Mouse (Mus musculus) erythroblast, embryonic 14.5 days (primary cell): ENCODE results near the gene Rnf13. TPM values are rescaled to one million over a fixed set of nuclear protein-coding genes. Genes with fewer than 3 reads are reported as not detected.
A peak's percentile ranks its signal among the peaks of the same experiment; 100 is the strongest.

Source experiments
- H3K27me3 ChIP-seq: 2 replicates; pipeline ENCODE4 v1.6.1; 2012; ENCODE audit warnings: inconsistent platforms; ENCODE audit not compliant: control insufficient read depth
- H3K36me3 ChIP-seq: 2 replicates; pipeline ENCODE4 v1.6.1; 2012; ENCODE audit warnings: mild to moderate bottlenecking, inconsistent platforms; ENCODE audit not compliant: control insufficient read depth
- H3K4me1 ChIP-seq: 2 replicates; pipeline ENCODE4 v1.6.1; 2012; ENCODE audit warnings: inconsistent platforms; ENCODE audit not compliant: control insufficient read depth
- H3K4me3 ChIP-seq: replicated peaks from 2 replicates; pipeline ENCODE3; 2012; ENCODE audit warnings: moderate library complexity, mild to moderate bottlenecking, inconsistent platforms
- H3K9me3 ChIP-seq: 2 replicates; pipeline ENCODE4 v1.6.1; 2012; ENCODE audit warnings: low read length, inconsistent platforms, mixed read lengths; ENCODE audit not compliant: control insufficient read depth
- GATA1 ChIP-seq: IDR thresholded peaks from 2 replicates; pipeline ENCODE4 v1.6.1; 2012; ENCODE audit warnings: low read length, inconsistent platforms, mixed read lengths
- TAL1 ChIP-seq: IDR thresholded peaks from 3 replicates; pipeline ENCODE4 v1.6.1; 2012; ENCODE audit warnings: low read length, inconsistent platforms, mixed read lengths
- polyA plus RNA-seq: library from polyadenylated mRNA; stranded (reverse); fragments of >175 nt; gene quantifications from 2 replicates; pipeline ENCODE4 v1.2.3, GENCODE M21; 2012

Rnf13 gene
- 0.01 TPM in 1 of 2 replicates, not detected in the other for polyA plus RNA-seq

- no peak for TF ChIP-seq TAL1
- TF ChIP-seq GATA1, result no peak
- peaks cover 21% of the 10 kb centered on the region for H3K4me1 ChIP-seq
- no peaks in the 10 kb centered on the region for H3K9me3 ChIP-seq
- peak within 1 kb of the TSS; percentile 91 for H3K4me3 ChIP-seq
- H3K27me3 ChIP-seq, result no peaks in the 10 kb centered on the region
- no peaks in the 10 kb centered on the region for H3K36me3 ChIP-seq
Measured at GRCm38 (mm10) chr3:57735511-57736370, at the start of gene Rnf13. Gene Rnf13 (plus strand): TSS chr3:57736062.

GRCm38 (mm10) chr3:57691772-57692171 lies 44.1 kb upstream of the Rnf13 start:
- H3K27me3 ChIP-seq, result no peaks in the 10 kb centered on the region
- no peak for TF ChIP-seq TAL1
- no peak for TF ChIP-seq GATA1
- H3K9me3 ChIP-seq, result no peaks in the 10 kb centered on the region
- no peaks in the 10 kb centered on the region for H3K4me1 ChIP-seq
- H3K36me3 ChIP-seq, result no peaks in the 10 kb centered on the region
- no peak overlapping the region for H3K4me3 ChIP-seq

- no peaks in the 10 kb centered on the region for H3K9me3 ChIP-seq
- H3K4me3 ChIP-seq, result no peak within 1 kb of the TSS
- H3K36me3 ChIP-seq, result no peaks in the 10 kb centered on the region
- H3K4me1 ChIP-seq, result no peaks in the 10 kb centered on the region
- H3K27me3 ChIP-seq, result no peaks in the 10 kb centered on the region
- TF ChIP-seq GATA1, result no peak
- no peak for TF ChIP-seq TAL1
Measured at GRCm38 (mm10) chr3:57692719-57693118, 43.1 kb upstream of the Rnf13 start, which contains the start of gene Ankub1. Gene Ankub1 (minus strand): TSS chr3:57692799.

GRCm38 (mm10) chr3:57696249-57696648 lies 39.6 kb upstream of the Rnf13 start:
- Histone ChIP-seq H3K36me3 (no peaks in the 10 kb centered on the region), H3K4me1 (no peaks in the 10 kb centered on the region), H3K9me3 (no peaks in the 10 kb centered on the region), H3K4me3 (no peak overlapping the region), H3K27me3 (no peaks in the 10 kb centered on the region)
- TF ChIP-seq TAL1 (no peak), GATA1 (no peak)

GRCm38 (mm10) chr3:57696779-57697178 lies 39.1 kb upstream of the Rnf13 start:
- TF ChIP-seq TAL1 (no peak), GATA1 (no peak)
- Histone ChIP-seq H3K9me3 (no peaks in the 10 kb centered on the region), H3K36me3 (no peaks in the 10 kb centered on the region), H3K4me3 (no peak overlapping the region), H3K27me3 (no peaks in the 10 kb centered on the region), H3K4me1 (no peaks in the 10 kb centered on the region)

- no peaks in the 10 kb centered on the region for H3K36me3 ChIP-seq
- no peaks in the 10 kb centered on the region for H3K9me3 ChIP-seq
- H3K27me3 ChIP-seq, result no peaks in the 10 kb centered on the region
- no peak overlapping the region for H3K4me3 ChIP-seq
- TF ChIP-seq TAL1 (no peak), GATA1 (no peak)
- no peaks in the 10 kb centered on the region for H3K4me1 ChIP-seq
Measured at GRCm38 (mm10) chr3:57714151-57714550, 21.7 kb upstream of the Rnf13 start.

GRCm38 (mm10) chr3:57732206-57732915 lies 3.5 kb upstream of the Rnf13 start:
- no peaks in the 10 kb centered on the region for H3K36me3 ChIP-seq
- TF ChIP-seq GATA1, result no peak
- no peak for TF ChIP-seq TAL1
- H3K9me3 ChIP-seq, result no peaks in the 10 kb centered on the region
- H3K27me3 ChIP-seq, result no peaks in the 10 kb centered on the region
- no peak overlapping the region for H3K4me3 ChIP-seq
- peaks cover 18% of the 10 kb centered on the region for H3K4me1 ChIP-seq

GRCm38 (mm10) chr3:57736419-57737095 lies 695 bp downstream of the Rnf13 start:
- Histone ChIP-seq H3K27me3 (no peaks in the 10 kb centered on the region), H3K4me1 (peaks cover 21% of the 10 kb centered on the region), H3K36me3 (no peaks in the 10 kb centered on the region), H3K4me3 (peak overlapping the region; percentile 91), H3K9me3 (no peaks in the 10 kb centered on the region)
- TF ChIP-seq GATA1, result no peak
- no peak for TF ChIP-seq TAL1

- H3K9me3 ChIP-seq, result no peaks in the 10 kb centered on the region
- peaks cover 21% of the 10 kb centered on the region for H3K4me1 ChIP-seq
- TF ChIP-seq GATA1 (no peak), TAL1 (no peak)
- H3K36me3 ChIP-seq, result no peaks in the 10 kb centered on the region
- H3K27me3 ChIP-seq, result no peaks in the 10 kb centered on the region
- H3K4me3 ChIP-seq, result no peak overlapping the region
Measured at GRCm38 (mm10) chr3:57739830-57740229, 4.0 kb downstream of the Rnf13 start.
